Comparison of ENCODE assay signal across 19 mouse cellular contexts in the genomic region with DNA sequence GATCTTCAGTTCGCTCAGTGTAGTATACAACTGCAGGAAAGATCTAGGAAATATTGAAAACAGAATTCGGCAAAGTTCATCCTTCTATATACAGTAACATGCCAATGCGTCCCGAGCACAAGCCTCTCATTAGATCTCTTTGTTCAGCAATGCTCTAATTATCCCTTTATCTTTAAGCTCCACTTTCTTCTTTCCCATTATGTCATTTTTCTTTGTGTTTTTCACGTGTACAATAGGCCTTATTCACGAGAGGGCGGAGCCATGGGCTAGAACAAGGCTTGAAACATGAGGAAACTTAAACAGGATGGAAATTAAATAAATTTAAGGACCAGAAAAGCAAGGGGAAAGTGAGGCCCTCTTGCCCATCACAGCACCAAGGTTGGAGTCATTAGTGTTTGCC.
"Had no signal": no experiment of that assay in that cellular context is flagged by ENCODE, and none has a peak within 500 bp of the region (broad histone marks: within the 10 kb centered on the region; RNA-seq: fewer than 3 reads in every experiment).

No protein-coding gene starts in this region.

- H3K9me3 ChIP-seq: liver, embryonic 12.5 days; midbrain, embryonic 10.5 days; midbrain, embryonic 13.5 days; midbrain, embryonic 15.5 days; neural tube, embryonic 13.5 days; neural tube, embryonic 15.5 days had no signal

- H3K4me1 ChIP-seq: liver, embryonic 12.5 days; midbrain, embryonic 10.5 days; midbrain, embryonic 13.5 days; midbrain, embryonic 15.5 days; neural tube, embryonic 13.5 days; neural tube, embryonic 15.5 days had no signal

- H3K9ac ChIP-seq: liver, embryonic 12.5 days; liver, embryonic 14.5 days; lung, embryonic 14.5 days; midbrain, embryonic 13.5 days; midbrain, embryonic 15.5 days; neural tube, embryonic 13.5 days; neural tube, embryonic 15.5 days had no signal

- H3K27me3 ChIP-seq: liver, embryonic 12.5 days; midbrain, embryonic 13.5 days; midbrain, embryonic 15.5 days; neural tube, embryonic 13.5 days; neural tube, embryonic 15.5 days had no signal

- DNase-seq: lung, adult 18-20 months; lung, embryonic 14.5 days; lung, postnatal 14 days; lung, postnatal 4 days; right cerebral cortex, postnatal 25 days; right cerebral cortex, postnatal 4 days; spleen, adult 18-20 months; thymus, adult 18-20 months; thymus, postnatal 25 days; thymus, postnatal 4 days had no signal

- H3K27ac ChIP-seq: liver, embryonic 12.5 days; liver, embryonic 14.5 days; midbrain, embryonic 10.5 days; midbrain, embryonic 13.5 days; midbrain, embryonic 15.5 days; neural tube, embryonic 13.5 days; neural tube, embryonic 15.5 days had no signal

- H3K36me3 ChIP-seq: liver, embryonic 12.5 days; midbrain, embryonic 10.5 days; midbrain, embryonic 13.5 days; midbrain, embryonic 15.5 days; neural tube, embryonic 13.5 days; neural tube, embryonic 15.5 days had no signal

- H3K4me2 ChIP-seq: liver, embryonic 12.5 days; lung, embryonic 14.5 days; midbrain, embryonic 13.5 days; midbrain, embryonic 15.5 days; neural tube, embryonic 13.5 days; neural tube, embryonic 15.5 days had no signal

- H3K4me3 ChIP-seq: liver, embryonic 12.5 days; midbrain, embryonic 10.5 days; midbrain, embryonic 13.5 days; midbrain, embryonic 15.5 days; myocyte; neural tube, embryonic 13.5 days; neural tube, embryonic 15.5 days had no signal

- ATAC-seq: liver, embryonic 12.5 days; lung, postnatal 0 days; midbrain, embryonic 13.5 days; midbrain, embryonic 15.5 days had no signal
